Mouse (Mus musculus) myocyte (in vitro differentiated cells): ENCODE measurements around the gene Gm1113. TPM values are rescaled to one million over a fixed set of nuclear protein-coding genes. Genes with fewer than 3 reads are reported as not detected.

Experiments used
- H3K27me3 ChIP-seq: one replicate; pipeline ENCODE4 v1.6.1; 2011; ENCODE audit not compliant: control insufficient read depth, insufficient read depth, insufficient read length
- H3K36me3 ChIP-seq: one replicate; pipeline ENCODE4 v1.6.1; 2011; ENCODE audit not compliant: control insufficient read depth, insufficient read depth
- H3K4me2 ChIP-seq: one replicate; pipeline ENCODE4 v1.6.1; 2011; ENCODE audit warnings: low read depth, control low read depth
- H3K4me3 ChIP-seq: one replicate; pipeline ENCODE4 v1.5.1; 2011; ENCODE audit warnings: mild to moderate bottlenecking, control low read depth, moderate library complexity
- H3K79me2 ChIP-seq: one replicate; pipeline ENCODE4 v1.6.1; 2011; ENCODE audit not compliant: control insufficient read depth, insufficient read depth
- H3ac ChIP-seq: one replicate; pipeline ENCODE4 v1.6.1; 2011; ENCODE audit not compliant: control insufficient read depth, insufficient read length
- CEBPB ChIP-seq: IDR thresholded peaks from 2 replicates; pipeline ENCODE4 v1.6.1; 2011; ENCODE audit warnings: mild to moderate bottlenecking, moderate library complexity; ENCODE audit not compliant: poor library complexity, insufficient read depth, severe bottlenecking
- E2F4 ChIP-seq: IDR thresholded peaks from one replicate; pipeline ENCODE4 v1.6.1; 2011; ENCODE audit warnings: mild to moderate bottlenecking, control low read depth, moderate library complexity; ENCODE audit not compliant: insufficient read depth
- MAX ChIP-seq: IDR thresholded peaks from one replicate; pipeline ENCODE4 v1.6.1; 2011; ENCODE audit warnings: low read depth, mild to moderate bottlenecking, control low read depth
- MYOD1 ChIP-seq, 3 experiments: IDR thresholded peaks; one replicate each; pipeline ENCODE4 v1.6.1; 2011; ENCODE audit warnings: control low read depth in 2 of 3, low read depth in 2 of 3, mild to moderate bottlenecking in 2 of 3, moderate library complexity in 1 of 3; ENCODE audit not compliant: insufficient read length in 2 of 3, control insufficient read depth in 1 of 3
- MYOG ChIP-seq, 3 experiments: IDR thresholded peaks; one replicate each; pipeline ENCODE4 v1.6.1; 2011; ENCODE audit warnings: control low read depth in 2 of 3, low read depth in 2 of 3, mild to moderate bottlenecking in 2 of 3; ENCODE audit not compliant: insufficient read length in 2 of 3, control insufficient read depth in 1 of 3, insufficient read depth in 1 of 3
- POLR2A ChIP-seq: IDR thresholded peaks from one replicate; pipeline ENCODE4 v1.6.1; 2011; ENCODE audit warnings: low read depth, mild to moderate bottlenecking, control low read depth, moderate library complexity; ENCODE audit not compliant: insufficient read length
- POLR2AphosphoS2 ChIP-seq: IDR thresholded peaks from one replicate; pipeline ENCODE4 v1.6.1; 2011; ENCODE audit warnings: low read depth, control low read depth; ENCODE audit not compliant: insufficient read length
- REST ChIP-seq: IDR thresholded peaks from one replicate; pipeline ENCODE4 v1.6.1; 2011; ENCODE audit warnings: mild to moderate bottlenecking, control low read depth, moderate library complexity; ENCODE audit not compliant: insufficient read depth, insufficient read length
- SRF ChIP-seq: IDR thresholded peaks from one replicate; pipeline ENCODE4 v1.6.1; 2011; ENCODE audit warnings: low read depth; ENCODE audit not compliant: control insufficient read depth, insufficient read length
- TCF12 ChIP-seq: IDR thresholded peaks from one replicate; pipeline ENCODE4 v1.6.1; 2011; ENCODE audit warnings: mild to moderate bottlenecking, control low read depth; ENCODE audit not compliant: poor library complexity, insufficient read depth, severe bottlenecking
- TCF3 ChIP-seq: IDR thresholded peaks from one replicate; pipeline ENCODE4 v1.6.1; 2011; ENCODE audit warnings: low read depth, control low read depth; ENCODE audit not compliant: insufficient read length
- USF1 ChIP-seq: IDR thresholded peaks from one replicate; pipeline ENCODE4 v1.6.1; 2011; ENCODE audit warnings: low read depth, mild to moderate bottlenecking, control low read depth, moderate library complexity
- polyA plus RNA-seq: library from polyadenylated mRNA; unstranded; fragments of >200 nt; fragmentation: generic; extraction: Trizol; gene quantifications from one replicate; pipeline ENCODE4 v1.2.1, GENCODE M21; 2012; ENCODE audit warnings: missing spikeins

Gm1113 gene
- polyA plus RNA-seq, 1 experiment, result not detected

GRCm38 (mm10) chr9:35529796-35530195, 11.7 kb upstream of the Gm1113 start:
- no peak overlapping the region for H3ac ChIP-seq
- H3K36me3 ChIP-seq, result no peaks in the 10 kb centered on the region
- H3K27me3 ChIP-seq, result no peaks in the 10 kb centered on the region
- H3K4me2 ChIP-seq, result no peak overlapping the region
- H3K4me3 ChIP-seq, result no peak overlapping the region
- no peak for TF ChIP-seq MYOD1 (IDR thresholded peaks at IDR 0.05; ENCODE audit: control insufficient read depth in 1 of 3, insufficient read length in 2 of 3, low read depth in 2 of 3)
- no peak for TF ChIP-seq POLR2AphosphoS2
- TF ChIP-seq SRF, result no peak
- no peak for TF ChIP-seq MAX
- no peak for TF ChIP-seq CEBPB
- TF ChIP-seq TCF3, result no peak
- TF ChIP-seq REST, result no peak
- TF ChIP-seq MYOG (IDR thresholded peaks at IDR 0.05; ENCODE audit: control insufficient read depth in 1 of 3, insufficient read depth in 1 of 3, insufficient read length in 2 of 3, low read depth in 2 of 3), result no peak
- no peak for TF ChIP-seq USF1
- TF ChIP-seq E2F4, result no peak
- TF ChIP-seq POLR2A, result no peak
- H3K79me2 ChIP-seq, result no peaks in the 10 kb centered on the region

- Histone ChIP-seq H3K27me3 (no peaks in the 10 kb centered on the region), H3K4me2 (no peak overlapping the region), H3ac (no peak overlapping the region), H3K36me3 (no peaks in the 10 kb centered on the region), H3K4me3 (no peak overlapping the region), H3K79me2 (no peaks in the 10 kb centered on the region)
- no peak for TF ChIP-seq SRF
- no peak for TF ChIP-seq REST
- no peak for TF ChIP-seq TCF12
- no peak for TF ChIP-seq MYOD1 (IDR thresholded peaks at IDR 0.05; ENCODE audit: control insufficient read depth in 1 of 3, insufficient read length in 2 of 3, low read depth in 2 of 3)
- no peak for TF ChIP-seq USF1
- no peak for TF ChIP-seq MAX
- TF ChIP-seq E2F4, result no peak
- no peak for TF ChIP-seq MYOG (IDR thresholded peaks at IDR 0.05; ENCODE audit: control insufficient read depth in 1 of 3, insufficient read depth in 1 of 3, insufficient read length in 2 of 3, low read depth in 2 of 3)
- TF ChIP-seq POLR2AphosphoS2, result no peak
- TF ChIP-seq POLR2A, result no peak
- no peak for TF ChIP-seq CEBPB
Measured at GRCm38 (mm10) chr9:35529141-35529540, 11.1 kb upstream of the Gm1113 start.

- no peak overlapping the region for H3K4me2 ChIP-seq
- no peak for TF ChIP-seq SRF
- TF ChIP-seq MAX, result no peak
- no peak for TF ChIP-seq CEBPB
- TF ChIP-seq POLR2AphosphoS2, result no peak
- H3ac ChIP-seq, result no peak overlapping the region
- H3K27me3 ChIP-seq, result no peaks in the 10 kb centered on the region
- no peak overlapping the region for H3K4me3 ChIP-seq
- no peaks in the 10 kb centered on the region for H3K36me3 ChIP-seq
- H3K79me2 ChIP-seq, result no peaks in the 10 kb centered on the region
Measured at GRCm38 (mm10) chr9:35523941-35524411, 5.9 kb upstream of the Gm1113 start.

GRCm38 (mm10) chr9:35523541-35523940, 5.5 kb upstream of the Gm1113 start:
- Histone ChIP-seq H3K79me2 (no peaks in the 10 kb centered on the region), H3K4me3 (no peak overlapping the region), H3ac (no peak overlapping the region), H3K27me3 (no peaks in the 10 kb centered on the region), H3K4me2 (no peak overlapping the region), H3K36me3 (no peaks in the 10 kb centered on the region)
- TF ChIP-seq USF1, result no peak
- TF ChIP-seq MYOG (IDR thresholded peaks at IDR 0.05; ENCODE audit: control insufficient read depth in 1 of 3, insufficient read depth in 1 of 3, insufficient read length in 2 of 3, low read depth in 2 of 3), result no peak
- TF ChIP-seq POLR2AphosphoS2, result no peak
- TF ChIP-seq E2F4, result no peak

- TF ChIP-seq POLR2A, result no peak
- no peak for TF ChIP-seq CEBPB
- TF ChIP-seq REST, result no peak
- no peak for TF ChIP-seq TCF3
- no peak for TF ChIP-seq POLR2AphosphoS2
- TF ChIP-seq MYOG (IDR thresholded peaks at IDR 0.05; ENCODE audit: control insufficient read depth in 1 of 3, insufficient read depth in 1 of 3, insufficient read length in 2 of 3, low read depth in 2 of 3), result no peak
- TF ChIP-seq USF1, result no peak
- no peak for TF ChIP-seq MYOD1 (IDR thresholded peaks at IDR 0.05; ENCODE audit: control insufficient read depth in 1 of 3, insufficient read length in 2 of 3, low read depth in 2 of 3)
- no peak for TF ChIP-seq E2F4
- H3K4me2 ChIP-seq, result no peak overlapping the region
- H3ac ChIP-seq, result no peak overlapping the region
Measured at GRCm38 (mm10) chr9:35522821-35523515, 4.9 kb upstream of the Gm1113 start.

More at GRCm38 (mm10) chr9:35522821-35523515, 4.9 kb upstream of the Gm1113 start:
- H3K4me3 ChIP-seq, result no peak overlapping the region
- H3K27me3 ChIP-seq, result no peaks in the 10 kb centered on the region
- no peaks in the 10 kb centered on the region for H3K36me3 ChIP-seq
- no peaks in the 10 kb centered on the region for H3K79me2 ChIP-seq
